Mouse (Mus musculus): ENCODE results near the gene Sf3a1. TPM values are rescaled to one million over a fixed set of nuclear protein-coding genes. Genes with fewer than 3 reads are reported as not detected.

Gene Sf3a1
- polyA plus RNA-seq, 1 experiment from 2014 or later: 16.5 TPM

DNA sequence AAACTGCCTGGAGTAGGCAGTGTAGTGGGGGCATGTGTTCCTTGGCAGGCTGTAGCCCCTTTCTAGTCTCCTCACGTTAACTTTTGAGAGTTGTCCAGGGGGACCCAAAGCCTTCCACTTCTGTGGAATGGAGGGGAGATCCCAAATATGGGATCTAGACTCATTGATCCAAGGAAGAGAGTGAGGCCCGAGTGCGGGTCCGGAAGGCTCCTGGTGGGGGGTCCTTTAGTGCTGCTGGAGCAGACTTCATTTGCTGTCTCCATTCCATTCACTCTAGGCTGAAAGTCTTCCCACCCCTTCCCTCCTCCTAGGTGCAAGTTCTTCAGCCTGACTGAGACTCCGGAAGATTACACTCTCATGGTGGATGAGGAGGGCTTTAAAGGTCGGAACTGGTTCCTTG is 58.5 kb downstream of the Sf3a1 start:
- H3K9ac ChIP-seq (ENCODE audit: low read length): peak overlapping the region; percentile 58
- WGBS: 16% methylated on average over 6 of the region's 6 CpGs
- TF ChIP-seq CTCF (IDR thresholded peaks at IDR 0.05; ENCODE audit: low read depth) (no peak), EP300 (optimal IDR thresholded peaks at IDR 0.05) (no peak)
- ATAC-seq (ENCODE audit: low FRiP score, low TSS enrichment) (no peak), DNase-seq (ENCODE audit: low spot score) (no peak)
- peak overlapping the region; percentile 59 for H3K4me3 ChIP-seq (ENCODE audit: low read depth, low read length)
- H3K4me2 ChIP-seq (replicated peaks; ENCODE audit: low read depth): peak overlapping the region; percentile 95
- H3K27me3 ChIP-seq (ENCODE audit: control insufficient read depth, insufficient read depth, low read length): no peaks in the 10 kb centered on the region
- H3K4me1 ChIP-seq (replicated peaks; ENCODE audit: control insufficient read depth, insufficient read depth): no peaks in the 10 kb centered on the region
- H3K36me3 ChIP-seq (ENCODE audit: control insufficient read depth, insufficient read depth, low read length): peaks cover 18% of the 10 kb centered on the region
- no peaks in the 10 kb centered on the region for H3K9me3 ChIP-seq (ENCODE audit: control insufficient read depth, low read length)
- peak overlapping the region; percentile 45 for H3K27ac ChIP-seq (replicated peaks)

DNA sequence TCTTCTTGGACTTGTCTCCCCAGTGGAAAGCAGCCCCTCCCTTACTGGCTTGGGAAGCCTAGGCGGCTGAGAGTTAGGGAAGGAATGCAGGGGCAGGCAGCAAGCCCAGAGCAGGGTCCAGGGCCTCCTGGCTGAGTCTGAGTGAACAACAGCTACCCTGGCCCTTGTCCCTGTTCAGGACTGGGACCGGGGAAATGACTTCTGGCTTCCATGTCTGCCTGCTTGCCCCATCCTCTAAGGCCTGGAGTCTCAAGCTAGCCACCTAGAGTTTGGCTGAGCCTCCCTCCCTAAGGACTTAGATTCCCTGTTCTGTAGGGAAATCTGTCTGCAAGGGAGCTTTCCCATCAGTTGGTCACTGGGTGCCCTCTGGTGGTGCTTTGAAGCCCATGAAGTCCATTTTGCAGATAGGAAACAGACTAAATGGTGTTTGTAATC is 59.2 kb downstream of the Sf3a1 start:
- 4% methylated on average over 2 of the region's 2 CpGs for WGBS
- Histone ChIP-seq H3K4me2 (replicated peaks; ENCODE audit: low read depth) (peak overlapping the region; percentile 95), H3K9me3 (ENCODE audit: control insufficient read depth, low read length) (no peaks in the 10 kb centered on the region), H3K27ac (replicated peaks) (peak overlapping the region; percentile 24; the same call in 1 of the 2 replicates), H3K27me3 (ENCODE audit: control insufficient read depth, insufficient read depth, low read length) (no peaks in the 10 kb centered on the region), H3K9ac (ENCODE audit: low read length) (no peak overlapping the region; the same call in 1 of the 2 replicates), H3K4me1 (replicated peaks; ENCODE audit: control insufficient read depth, insufficient read depth) (no peaks in the 10 kb centered on the region), H3K4me3 (ENCODE audit: low read depth, low read length) (no peak overlapping the region), H3K36me3 (ENCODE audit: control insufficient read depth, insufficient read depth, low read length) (peaks cover 13% of the 10 kb centered on the region)
- ATAC-seq (ENCODE audit: low FRiP score, low TSS enrichment) (no peak), DNase-seq (ENCODE audit: low spot score) (peak; percentile 77)
- TF ChIP-seq EP300 (optimal IDR thresholded peaks at IDR 0.05) (no peak), CTCF (IDR thresholded peaks at IDR 0.05; ENCODE audit: low read depth) (peak; percentile 97)

DNA sequence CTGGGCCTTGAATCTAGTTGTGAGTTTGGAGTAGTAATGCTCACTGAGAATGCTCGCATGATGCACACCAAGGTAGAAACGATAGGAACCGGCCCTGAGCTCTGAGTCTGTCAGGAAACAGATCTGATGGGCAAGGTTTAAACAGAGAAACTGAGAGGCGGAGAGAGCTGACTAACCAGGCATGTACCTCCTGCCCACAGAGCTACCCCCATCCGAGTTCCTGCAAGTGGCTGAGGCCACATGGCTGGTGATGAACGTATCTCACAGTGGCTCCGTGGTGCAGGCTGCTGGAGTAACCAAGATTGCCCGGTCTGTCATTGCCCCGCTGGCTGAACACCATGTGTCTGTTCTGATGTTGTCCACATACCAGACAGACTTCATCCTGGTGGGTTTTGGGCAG is 59.8 kb downstream of the Sf3a1 start:
- DNase-seq (ENCODE audit: low spot score) (no peak), ATAC-seq (ENCODE audit: low FRiP score, low TSS enrichment) (no peak)
- Histone ChIP-seq H3K4me2 (replicated peaks; ENCODE audit: low read depth) (no peak overlapping the region), H3K9ac (ENCODE audit: low read length) (no peak overlapping the region), H3K4me1 (replicated peaks; ENCODE audit: control insufficient read depth, insufficient read depth) (no peaks in the 10 kb centered on the region), H3K36me3 (ENCODE audit: control insufficient read depth, insufficient read depth, low read length) (peaks cover 8% of the 10 kb centered on the region), H3K27ac (replicated peaks) (no peak overlapping the region), H3K4me3 (ENCODE audit: low read depth, low read length) (no peak overlapping the region), H3K9me3 (ENCODE audit: control insufficient read depth, low read length) (no peaks in the 10 kb centered on the region), H3K27me3 (ENCODE audit: control insufficient read depth, insufficient read depth, low read length) (no peaks in the 10 kb centered on the region)
- 61% methylated on average over 9 of the region's 9 CpGs for WGBS
- TF ChIP-seq CTCF (IDR thresholded peaks at IDR 0.05; ENCODE audit: low read depth) (no peak), EP300 (optimal IDR thresholded peaks at IDR 0.05) (no peak)

DNA sequence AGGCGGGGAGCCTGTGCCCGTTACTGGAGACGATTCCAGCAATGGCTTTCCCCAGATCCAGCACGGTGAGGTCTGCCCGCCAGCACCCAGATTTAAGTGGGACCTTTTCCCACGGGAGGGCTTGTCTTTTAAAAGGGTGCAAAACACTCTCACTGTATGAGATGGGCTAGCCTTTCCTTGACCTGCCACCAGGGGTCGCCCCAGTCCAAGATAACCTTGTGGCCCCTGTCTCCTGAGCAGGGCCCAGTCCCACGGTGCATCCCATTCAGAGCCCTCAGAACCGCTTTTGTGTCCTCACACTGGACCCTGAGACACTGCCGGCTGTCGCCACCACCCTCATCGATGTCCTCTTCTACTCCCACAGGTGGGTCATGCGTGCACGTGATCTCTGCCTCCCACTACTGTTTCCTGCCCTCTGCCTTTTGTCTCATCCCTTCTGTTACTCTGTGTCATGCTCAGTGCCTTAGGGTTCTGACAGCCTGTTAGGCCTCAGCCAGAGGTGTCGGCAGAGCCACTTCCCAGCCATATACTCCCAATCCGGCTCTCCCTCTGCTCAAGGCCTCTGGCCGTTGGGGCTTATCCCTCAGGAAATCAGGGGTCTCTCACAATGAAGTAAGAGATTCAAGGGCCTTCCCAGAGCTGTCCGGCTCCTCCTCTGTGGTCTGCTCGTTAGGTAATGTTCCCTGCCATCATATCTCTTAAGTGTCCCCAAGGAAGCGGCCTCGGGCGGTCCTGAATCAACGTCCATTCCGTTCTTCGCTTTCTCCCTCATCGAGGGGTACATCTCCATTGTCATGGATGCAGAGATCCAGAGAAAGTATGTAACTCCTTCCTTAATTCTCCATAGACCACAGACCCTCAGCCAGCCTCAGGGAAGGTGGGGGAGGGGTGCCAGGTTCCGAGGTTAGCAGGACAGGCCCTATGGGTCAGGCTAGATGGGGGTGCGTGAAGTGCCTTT is 60.6 kb downstream of the Sf3a1 start:
- DNase-seq (ENCODE audit: low spot score) (peak; percentile 80), ATAC-seq (ENCODE audit: low FRiP score, low TSS enrichment) (no peak)
- no peaks in the 10 kb centered on the region for H3K4me1 ChIP-seq (replicated peaks; ENCODE audit: control insufficient read depth, insufficient read depth)
- TF ChIP-seq EP300 (optimal IDR thresholded peaks at IDR 0.05) (no peak), CTCF (IDR thresholded peaks at IDR 0.05; ENCODE audit: low read depth) (peak; percentile 88)
- peaks cover 4% of the 10 kb centered on the region; the same call in 1 of the 2 replicates for H3K36me3 ChIP-seq (ENCODE audit: control insufficient read depth, insufficient read depth, low read length)
- H3K9ac ChIP-seq (ENCODE audit: low read length): no peak overlapping the region
- H3K27me3 ChIP-seq (ENCODE audit: control insufficient read depth, insufficient read depth, low read length): no peaks in the 10 kb centered on the region
- no peak overlapping the region for H3K4me3 ChIP-seq (ENCODE audit: low read depth, low read length)
- no peak overlapping the region for H3K4me2 ChIP-seq (replicated peaks; ENCODE audit: low read depth)
- H3K9me3 ChIP-seq (ENCODE audit: control insufficient read depth, low read length): no peaks in the 10 kb centered on the region
- 63% methylated on average over 28 of the region's 28 CpGs for WGBS
- no peak overlapping the region for H3K27ac ChIP-seq (replicated peaks)

DNA sequence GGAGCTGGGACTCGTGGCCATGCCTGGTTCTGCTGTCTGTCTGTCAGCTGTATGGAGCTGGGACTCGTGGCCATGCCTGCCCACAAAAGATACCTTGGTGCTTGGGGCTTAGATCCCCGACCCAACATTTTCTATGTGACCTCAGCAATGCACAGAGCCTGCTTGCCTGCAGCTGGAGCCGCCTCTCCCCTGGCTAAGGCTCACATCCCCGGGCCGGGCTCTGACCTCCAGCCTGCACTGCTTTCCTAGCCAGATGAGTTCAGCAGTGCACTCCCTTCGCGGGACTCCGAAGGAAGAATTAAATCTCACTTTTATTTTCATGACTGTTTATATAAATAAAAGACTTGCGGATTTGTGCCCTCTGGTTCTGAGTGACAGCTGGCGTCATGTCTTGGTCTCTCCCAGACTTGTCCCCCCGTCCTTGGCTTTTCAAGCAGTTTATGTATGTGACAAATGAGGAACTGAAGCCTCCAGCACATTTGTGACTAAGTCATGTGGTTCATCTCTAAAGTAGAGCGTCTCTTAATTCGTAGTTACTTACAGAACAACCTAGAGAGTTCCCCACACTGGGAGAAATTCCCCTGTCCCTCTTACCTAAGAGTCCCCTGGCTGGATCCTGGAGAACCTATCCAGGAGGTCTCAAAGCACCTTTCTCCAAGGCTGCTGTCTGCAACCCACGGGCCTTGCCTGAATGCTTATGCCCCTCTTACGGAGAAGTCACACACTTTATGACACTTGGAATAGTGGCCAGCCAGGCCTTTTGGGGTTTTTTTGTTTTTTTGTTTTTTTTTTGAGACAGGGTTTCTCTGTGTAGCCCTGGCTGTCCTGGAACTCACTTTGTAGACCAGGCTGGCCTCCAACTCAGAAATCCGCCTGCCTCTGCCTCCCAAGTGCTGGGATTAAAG is 62.1 kb downstream of the Sf3a1 start:
- Histone ChIP-seq H3K4me3 (ENCODE audit: low read depth, low read length) (no peak overlapping the region), H3K4me1 (replicated peaks; ENCODE audit: control insufficient read depth, insufficient read depth) (no peaks in the 10 kb centered on the region), H3K9me3 (ENCODE audit: control insufficient read depth, low read length) (no peaks in the 10 kb centered on the region), H3K9ac (ENCODE audit: low read length) (no peak overlapping the region), H3K4me2 (replicated peaks; ENCODE audit: low read depth) (no peak overlapping the region), H3K27ac (replicated peaks) (no peak overlapping the region), H3K36me3 (ENCODE audit: control insufficient read depth, insufficient read depth, low read length) (no peaks in the 10 kb centered on the region), H3K27me3 (ENCODE audit: control insufficient read depth, insufficient read depth, low read length) (no peaks in the 10 kb centered on the region)
- ATAC-seq (ENCODE audit: low FRiP score, low TSS enrichment) (no peak), DNase-seq (ENCODE audit: low spot score) (no peak)
- TF ChIP-seq CTCF (IDR thresholded peaks at IDR 0.05; ENCODE audit: low read depth) (no peak), EP300 (optimal IDR thresholded peaks at IDR 0.05) (no peak)
- 54% methylated on average over 17 of the region's 17 CpGs for WGBS

Data from stomach, postnatal 0 days (tissue).